Mouse (Mus musculus) midbrain, embryonic 16.5 days (tissue): ENCODE results near the gene Mc1r. TPM values are rescaled to one million over a fixed set of nuclear protein-coding genes. Genes with fewer than 3 reads are reported as not detected.
"Not testable (repeated sequence)": the region's sequence is repeated elsewhere in the genome, so short reads cannot be mapped to it uniquely, and the experiment has no call there.

Experiments
- ATAC-seq: fragments of 200-750 bp; cut with Nextera tagmentation; 2 replicates; pipeline ENCODE4 v1.8.0; 2017; ENCODE audit warnings: moderate TSS enrichment
- H3K27ac ChIP-seq: fragments of 300-500 bp; sonication (generic); 2 replicates; pipeline ENCODE4 v1.5.1; 2014; ENCODE audit warnings: mild to moderate bottlenecking, low read length, mixed read lengths
- H3K27me3 ChIP-seq: fragments of 300-500 bp; sonication (generic); 2 replicates; pipeline ENCODE4 v1.6.1; 2014; ENCODE audit warnings: low read depth, low read length, mixed read lengths; ENCODE audit not compliant: control insufficient read depth, insufficient read depth
- H3K36me3 ChIP-seq: fragments of 300-500 bp; sonication (generic); 2 replicates; pipeline ENCODE4 v1.6.1; 2014; ENCODE audit warnings: mild to moderate bottlenecking, low read length, moderate library complexity, mixed read lengths; ENCODE audit not compliant: control insufficient read depth, insufficient read depth
- H3K4me1 ChIP-seq: fragments of 300-500 bp; sonication (generic); 2 replicates; pipeline ENCODE4 v1.6.1; 2014; ENCODE audit warnings: mild to moderate bottlenecking, low read length, mixed read lengths; ENCODE audit not compliant: control insufficient read depth, insufficient read depth
- H3K4me2 ChIP-seq: fragments of 300-500 bp; sonication (generic); 2 replicates; pipeline ENCODE4 v1.6.1; 2014; ENCODE audit warnings: mild to moderate bottlenecking, low read length, mixed read lengths
- H3K4me3 ChIP-seq: fragments of 300-500 bp; sonication (generic); 2 replicates; pipeline ENCODE4 v1.5.1; 2014; ENCODE audit warnings: low read depth, mild to moderate bottlenecking, low read length, moderate library complexity, mixed read lengths
- H3K9ac ChIP-seq: fragments of 300-500 bp; sonication (generic); 2 replicates; pipeline ENCODE4 v1.6.1; 2014; ENCODE audit warnings: low read depth, low read length, mixed read lengths
- H3K9me3 ChIP-seq: fragments of 300-500 bp; sonication (generic); replicated peaks from 2 replicates; pipeline ENCODE4 v1.6.1; 2014; ENCODE audit warnings: mild to moderate bottlenecking, low read length, mixed read lengths; ENCODE audit not compliant: control insufficient read depth, poor library complexity, severe bottlenecking
- WGBS: fragments of 180-500 bp; shearing (Covaris S2); extraction: QIAGEN DNeasy Blood & Tissue Kit; methylation state at CpG from one replicate; pipeline ENCODE4 v1.1.7; 2014; 5-methylcytosine and 5-hydroxymethylcytosine counted together
- polyA plus RNA-seq: library from polyadenylated mRNA; unstranded; fragments of >200 nt; fragmentation: Nextera tagmentation; extraction: Ambion mirVana; gene quantifications from 2 replicates; pipeline ENCODE4 v1.2.1, GENCODE M21; 2015

Gene Mc1r
- polyA plus RNA-seq, 1 experiment from 2014 or later: 0.08 TPM

GRCm38 (mm10) chr8:123433241-123433974 lies 26.5 kb downstream of the Mc1r start:
- not testable (repeated sequence) for H3K27ac ChIP-seq, ATAC-seq, H3K4me1 ChIP-seq, H3K9ac ChIP-seq, H3K4me2 ChIP-seq, H3K27me3 ChIP-seq, H3K4me3 ChIP-seq, H3K36me3 ChIP-seq
- peaks cover 13% of the 10 kb centered on the region; the same call in 1 of the 2 replicates for H3K9me3 ChIP-seq
- WGBS: 98% methylated on average over 43 of the region's 47 CpGs

- no peak for ATAC-seq
- 92% methylated on average over 2 of the region's 2 CpGs for WGBS
Observed at GRCm38 (mm10) chr8:123441788-123442187, 34.9 kb downstream of the Mc1r start.

GRCm38 (mm10) chr8:123442351-123442750 lies 35.4 kb downstream of the Mc1r start:
- H3K4me3 ChIP-seq: no peak overlapping the region
- H3K4me1 ChIP-seq: peaks cover 7% of the 10 kb centered on the region
- H3K4me2 ChIP-seq: peak overlapping the region; percentile 73; the same call in 1 of the 2 replicates
- peak; percentile 29; the same call in 1 of the 2 replicates for ATAC-seq
- WGBS: 88% methylated on average over 5 of the region's 5 CpGs
- H3K27me3 ChIP-seq: no peaks in the 10 kb centered on the region
- H3K36me3 ChIP-seq: 0 out of 2 replicates have a peak, but pooled peaks cover 2% of the 10 kb centered on the region
- no peak overlapping the region for H3K9ac ChIP-seq
- no peak overlapping the region for H3K27ac ChIP-seq
- H3K9me3 ChIP-seq: no peaks in the 10 kb centered on the region

More at GRCm38 (mm10) chr8:123441788-123442187, 34.9 kb downstream of the Mc1r start:
- Histone ChIP-seq H3K27ac (no peak overlapping the region), H3K4me1 (peaks cover 7% of the 10 kb centered on the region), H3K4me2 (no peak overlapping the region), H3K27me3 (no peaks in the 10 kb centered on the region), H3K4me3 (no peak overlapping the region), H3K36me3 (0 out of 2 replicates have a peak, but pooled peaks cover 2% of the 10 kb centered on the region), H3K9me3 (no peaks in the 10 kb centered on the region), H3K9ac (no peak overlapping the region)

- 1% methylated on average over 41 of the region's 41 CpGs for WGBS
- Histone ChIP-seq H3K4me3 (peak overlapping the region; percentile 72), H3K36me3 (0 out of 2 replicates have a peak, but pooled peaks cover 2% of the 10 kb centered on the region), H3K4me1 (peaks cover 7% of the 10 kb centered on the region), H3K27ac (peak overlapping the region; percentile 89), H3K27me3 (no peaks in the 10 kb centered on the region), H3K9me3 (no peaks in the 10 kb centered on the region), H3K9ac (peak overlapping the region; percentile 83), H3K4me2 (peak overlapping the region; percentile 73)
- peak; percentile 97 for ATAC-seq
Observed at GRCm38 (mm10) chr8:123442871-123443575, 36.1 kb downstream of the Mc1r start.

DNA sequence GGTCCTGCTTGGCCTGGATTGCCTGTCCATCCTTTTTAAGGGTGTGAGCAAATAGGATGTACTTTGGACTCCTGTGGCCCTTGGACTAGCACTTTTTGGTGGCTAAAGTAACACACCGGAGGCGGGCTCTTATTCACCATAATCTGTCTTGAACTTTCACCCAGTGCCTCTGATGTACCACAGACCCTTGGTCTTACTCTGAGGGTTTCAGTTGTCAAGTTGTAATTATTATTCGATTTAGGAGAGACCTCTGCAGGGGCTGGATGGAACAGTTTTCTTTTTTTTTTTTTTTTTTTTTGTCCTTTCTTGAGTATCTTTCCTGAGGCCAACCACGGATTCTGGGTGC lies 36.6 kb downstream of the Mc1r start:
- Histone ChIP-seq H3K4me1 (peaks cover 7% of the 10 kb centered on the region), H3K27me3 (no peaks in the 10 kb centered on the region), H3K4me3 (peak overlapping the region; percentile 72), H3K27ac (peak overlapping the region; percentile 89), H3K9me3 (no peaks in the 10 kb centered on the region), H3K36me3 (0 out of 2 replicates have a peak, but pooled peaks cover 2% of the 10 kb centered on the region), H3K9ac (peak overlapping the region; percentile 83), H3K4me2 (peak overlapping the region; percentile 73)
- no peak; the same call in 1 of the 2 replicates for ATAC-seq
- WGBS: 25% methylated on average over 4 of the region's 4 CpGs

DNA sequence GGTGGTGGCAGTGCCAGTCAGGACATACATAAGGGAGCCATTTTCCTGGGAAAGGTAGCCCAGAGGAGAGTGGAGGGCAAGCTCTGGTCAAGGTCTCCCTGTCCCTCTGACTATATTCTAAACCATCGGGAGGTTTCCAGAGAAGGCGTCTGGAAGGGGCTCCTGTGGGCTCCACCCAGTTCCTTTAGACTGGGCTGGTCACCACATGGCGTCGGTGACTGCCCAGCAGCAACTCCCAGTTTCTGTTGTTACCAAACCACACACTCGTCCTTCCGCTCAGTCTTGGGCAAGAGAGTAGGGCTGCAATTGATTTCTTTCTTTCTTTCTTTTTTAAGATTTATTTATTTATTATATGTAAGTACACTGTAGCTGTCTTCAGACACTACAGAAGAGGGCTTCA lies 37.2 kb downstream of the Mc1r start:
- Histone ChIP-seq H3K4me1 (peaks cover 7% of the 10 kb centered on the region), H3K36me3 (0 out of 2 replicates have a peak, but pooled peaks cover 4% of the 10 kb centered on the region), H3K4me3 (peak overlapping the region; percentile 72; the same call in 1 of the 2 replicates), H3K9me3 (no peaks in the 10 kb centered on the region), H3K27ac (no peak overlapping the region), H3K27me3 (no peaks in the 10 kb centered on the region), H3K4me2 (peak overlapping the region; percentile 73), H3K9ac (peak overlapping the region; percentile 35; the same call in 1 of the 2 replicates)
- WGBS: 91% methylated on average over 6 of the region's 6 CpGs
- ATAC-seq: no peak

- Histone ChIP-seq H3K4me1 (peaks cover 7% of the 10 kb centered on the region), H3K36me3 (peaks cover 4% of the 10 kb centered on the region; the same call in 1 of the 2 replicates), H3K27me3 (no peaks in the 10 kb centered on the region), H3K4me2 (no peak overlapping the region), H3K9me3 (no peaks in the 10 kb centered on the region), H3K4me3 (no peak overlapping the region), H3K27ac (no peak overlapping the region), H3K9ac (no peak overlapping the region)
- no peak for ATAC-seq
- 88% methylated on average over 10 of the region's 10 CpGs for WGBS
Observed at GRCm38 (mm10) chr8:123445981-123446380, 39.1 kb downstream of the Mc1r start.

DNA sequence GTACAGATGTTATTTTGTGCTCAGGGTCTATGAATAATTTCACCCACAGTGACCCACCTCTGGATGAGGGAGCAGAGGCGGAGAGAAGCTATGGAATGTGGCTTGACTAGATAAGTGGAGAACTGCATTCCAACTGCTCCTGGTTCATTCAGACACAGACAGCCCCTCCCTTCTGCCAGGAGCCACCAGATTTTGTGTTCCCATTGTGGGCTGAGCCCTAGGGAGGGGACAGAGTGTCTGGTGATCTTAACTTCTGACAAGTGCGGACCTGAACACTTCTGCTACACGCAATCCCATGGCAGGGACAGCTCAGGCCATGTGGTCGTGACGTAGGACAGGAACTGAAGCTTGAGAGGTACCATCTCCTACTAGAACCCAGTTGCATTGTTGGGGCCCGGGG lies 39.9 kb downstream of the Mc1r start:
- H3K27me3 ChIP-seq: no peaks in the 10 kb centered on the region
- no peak for ATAC-seq
- peaks cover 7% of the 10 kb centered on the region for H3K4me1 ChIP-seq
- no peak overlapping the region for H3K4me2 ChIP-seq
- H3K36me3 ChIP-seq: peaks cover 7% of the 10 kb centered on the region; the same call in 1 of the 2 replicates
- 93% methylated on average over 6 of the region's 6 CpGs for WGBS
- no peak overlapping the region for H3K4me3 ChIP-seq
- H3K9ac ChIP-seq: no peak overlapping the region
- no peaks in the 10 kb centered on the region for H3K9me3 ChIP-seq
- no peak overlapping the region for H3K27ac ChIP-seq

DNA sequence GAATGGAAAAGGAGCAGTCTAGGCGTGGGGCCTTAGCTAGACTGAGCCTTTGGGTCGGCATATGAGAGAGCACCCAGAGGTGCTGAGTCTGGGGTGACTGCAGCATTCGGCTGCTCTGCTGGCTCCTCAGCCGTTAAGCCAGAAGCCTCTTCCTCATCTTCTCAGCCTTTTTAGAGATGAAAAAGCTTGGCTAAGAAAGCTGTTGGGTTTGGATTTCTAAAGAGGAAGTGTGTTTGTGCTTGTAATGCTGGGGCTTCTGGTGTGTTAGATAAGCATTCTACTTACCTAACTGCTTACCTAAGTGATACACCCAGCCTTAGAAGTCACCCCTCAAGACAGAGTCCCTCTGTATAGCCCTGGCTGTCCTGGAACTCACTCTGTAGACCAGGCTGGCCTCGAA lies 43.9 kb downstream of the Mc1r start:
- Histone ChIP-seq H3K4me2 (no peak overlapping the region), H3K27me3 (no peaks in the 10 kb centered on the region), H3K4me1 (no peaks in the 10 kb centered on the region), H3K9ac (no peak overlapping the region), H3K27ac (no peak overlapping the region), H3K9me3 (no peaks in the 10 kb centered on the region), H3K36me3 (peaks cover 33% of the 10 kb centered on the region), H3K4me3 (no peak overlapping the region)
- WGBS: 92% methylated on average over 5 of the region's 5 CpGs
- no peak for ATAC-seq
